Mouse (Mus musculus): Measurements from ENCODE around the gene Tcea3. TPM values are rescaled to one million over a fixed set of nuclear protein-coding genes. Genes with fewer than 3 reads are reported as not detected.

Tcea3 gene
- polyA plus RNA-seq, 1 experiment from 2014 or later = 61.6 TPM

DNA sequence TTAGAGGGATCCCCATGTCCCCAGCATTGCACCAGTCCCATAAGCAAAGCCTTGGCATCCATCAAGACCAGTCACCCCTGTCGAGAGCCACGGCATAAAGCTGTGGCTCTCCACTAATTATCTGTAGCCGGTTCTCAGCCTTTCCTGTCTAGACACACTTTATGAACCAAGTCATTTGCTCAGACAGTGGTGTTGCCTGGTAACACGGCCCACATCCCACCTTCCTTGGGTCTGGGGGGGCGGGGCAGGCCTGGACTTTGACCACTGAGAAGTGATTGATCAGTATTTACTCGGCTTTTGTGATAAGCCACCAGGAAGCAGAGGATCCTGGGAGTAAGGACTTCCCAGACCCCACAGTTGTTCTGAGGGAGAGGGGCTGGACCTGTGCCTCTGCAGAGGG lies 8.4 kb downstream of the Tcea3 start:
- WGBS = 38% methylated on average over 6 of the region's 6 CpGs
- ATAC-seq (replicated peaks; ENCODE audit: insufficient number of reproducible peaks, insufficient read depth, low FRiP score, low read depth) = no peak
- H3K4me3 ChIP-seq = no peak overlapping the region
- H3K36me3 ChIP-seq = no peaks in the 10 kb centered on the region; the same call in 1 of the 2 replicates
- H3K27me3 ChIP-seq = no peaks in the 10 kb centered on the region
- H3K4me1 ChIP-seq (replicated peaks) = peaks cover 8% of the 10 kb centered on the region; the same call in 1 of the 2 replicates
- no peaks in the 10 kb centered on the region for H3K9me3 ChIP-seq (replicated peaks)
- no peak overlapping the region for H3K27ac ChIP-seq
- no peak overlapping the region for H3K4me2 ChIP-seq
- H3K9ac ChIP-seq = no peak overlapping the region

DNA sequence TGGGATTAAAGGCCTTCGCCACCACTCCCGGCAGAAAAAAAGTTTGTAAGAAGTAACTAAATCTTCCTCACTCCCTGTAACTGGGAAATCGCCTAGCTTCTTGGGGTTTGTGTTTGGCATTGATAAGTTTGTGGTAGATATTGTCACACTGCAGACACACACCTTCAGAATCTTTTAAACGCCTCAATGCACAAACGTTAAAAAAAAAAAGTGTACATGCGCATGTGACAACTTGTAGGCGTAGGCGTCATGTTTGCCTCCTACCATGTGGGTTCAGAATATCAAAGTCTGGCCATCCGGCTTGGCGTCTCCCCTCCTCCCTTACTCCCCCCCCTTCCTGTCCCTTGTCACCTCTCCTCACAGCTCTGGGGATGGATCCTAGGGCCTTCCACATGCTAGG lies 9.2 kb downstream of the Tcea3 start:
- H3K9ac ChIP-seq = no peak overlapping the region
- 65% methylated on average over 10 of the region's 10 CpGs for WGBS
- H3K4me2 ChIP-seq = no peak overlapping the region
- no peak overlapping the region for H3K4me3 ChIP-seq
- ATAC-seq (replicated peaks; ENCODE audit: insufficient number of reproducible peaks, insufficient read depth, low FRiP score, low read depth) = no peak
- H3K9me3 ChIP-seq (replicated peaks) = no peaks in the 10 kb centered on the region
- H3K4me1 ChIP-seq (replicated peaks) = peaks cover 16% of the 10 kb centered on the region
- no peak overlapping the region for H3K27ac ChIP-seq
- no peaks in the 10 kb centered on the region; the same call in 1 of the 2 replicates for H3K36me3 ChIP-seq
- H3K27me3 ChIP-seq = no peaks in the 10 kb centered on the region

DNA sequence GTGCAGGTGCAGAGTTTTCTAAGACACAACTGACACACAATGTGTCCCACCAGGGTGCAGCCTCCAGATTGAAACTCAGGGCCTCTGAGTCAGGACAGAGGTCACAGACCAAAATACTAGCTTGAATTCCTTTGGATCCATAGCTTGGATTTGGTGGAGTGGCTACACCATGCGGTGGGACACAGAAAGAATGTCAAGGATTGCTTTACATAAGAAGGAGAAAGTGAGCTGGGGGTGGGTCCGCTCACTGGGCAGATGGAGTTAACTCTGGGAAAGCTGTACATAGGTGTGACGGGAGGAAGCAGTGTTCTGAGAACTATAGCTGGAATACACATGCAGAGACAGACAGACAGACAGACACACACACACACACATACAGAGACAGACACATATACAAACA lies 12.4 kb downstream of the Tcea3 start:
- Histone ChIP-seq H3K9me3 (replicated peaks) (no peaks in the 10 kb centered on the region), H3K27ac (peak overlapping the region; percentile 83), H3K4me3 (no peak overlapping the region), H3K9ac (no peak overlapping the region), H3K36me3 (no peaks in the 10 kb centered on the region; the same call in 1 of the 2 replicates), H3K4me1 (replicated peaks) (peaks cover 22% of the 10 kb centered on the region), H3K4me2 (no peak overlapping the region), H3K27me3 (no peaks in the 10 kb centered on the region)
- no peak for ATAC-seq (replicated peaks; ENCODE audit: insufficient number of reproducible peaks, insufficient read depth, low FRiP score, low read depth)
- WGBS = 60% methylated on average over 3 of the region's 3 CpGs

DNA sequence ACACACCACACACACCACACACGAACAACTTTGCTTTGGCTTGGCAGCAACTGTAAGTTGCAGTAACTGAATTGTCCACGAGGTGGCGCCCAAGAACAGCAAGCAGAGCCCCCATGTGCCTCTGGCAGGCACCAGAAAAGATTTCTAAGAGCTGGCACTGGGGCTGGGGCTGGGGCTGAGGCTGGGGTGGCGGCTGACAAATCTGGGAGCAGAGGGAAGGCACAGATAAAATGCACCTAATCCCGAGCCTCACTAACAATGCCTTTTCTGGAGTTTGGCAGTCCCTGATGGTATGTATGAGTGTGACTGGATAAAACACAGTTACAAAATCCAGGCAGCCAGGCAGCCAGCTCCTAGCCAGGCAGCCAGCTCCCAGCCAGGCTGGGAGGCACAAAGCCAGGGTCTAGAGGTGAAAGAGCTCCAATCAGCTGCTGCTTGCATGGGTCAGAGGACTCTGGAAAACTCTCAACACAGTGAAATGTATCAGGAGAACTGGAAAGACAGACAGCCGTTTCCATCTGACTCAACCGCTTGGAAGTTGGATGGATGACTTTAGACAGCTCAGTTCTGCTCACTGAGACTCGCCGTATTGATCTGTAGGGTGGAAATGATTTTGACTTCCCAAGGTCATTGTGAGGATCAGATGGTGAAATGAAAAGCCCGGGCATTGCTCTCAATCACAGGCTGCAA lies 13.1 kb downstream of the Tcea3 start:
- Histone ChIP-seq H3K9ac (no peak overlapping the region), H3K27me3 (no peaks in the 10 kb centered on the region), H3K4me3 (no peak overlapping the region), H3K4me2 (no peak overlapping the region), H3K9me3 (replicated peaks) (no peaks in the 10 kb centered on the region), H3K4me1 (replicated peaks) (peaks cover 22% of the 10 kb centered on the region), H3K36me3 (no peaks in the 10 kb centered on the region; the same call in 1 of the 2 replicates), H3K27ac (peak overlapping the region; percentile 83)
- WGBS = 25% methylated on average over 10 of the region's 10 CpGs
- peak; percentile 69 for ATAC-seq (replicated peaks; ENCODE audit: insufficient number of reproducible peaks, insufficient read depth, low FRiP score, low read depth)

DNA sequence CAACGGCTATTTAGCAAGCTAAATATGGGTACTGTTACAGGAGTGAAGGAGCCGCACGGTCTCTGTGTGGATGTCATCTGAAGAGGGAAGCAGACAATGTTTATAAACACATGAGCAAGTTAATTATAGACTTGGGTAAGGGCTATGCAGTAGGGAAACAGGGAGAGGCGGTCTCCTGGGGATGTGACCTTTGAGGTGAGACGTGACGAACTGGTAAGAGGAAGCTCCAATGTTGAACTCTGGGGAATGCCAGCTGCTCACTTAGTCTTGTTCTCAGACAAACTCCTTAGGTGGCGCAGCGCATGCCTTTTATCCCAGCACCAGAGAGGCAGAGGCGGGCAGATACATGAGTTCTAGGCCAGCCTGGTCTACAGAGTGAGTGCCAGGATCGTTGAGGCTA lies 14.4 kb downstream of the Tcea3 start:
- no peaks in the 10 kb centered on the region for H3K36me3 ChIP-seq
- no peak overlapping the region for H3K4me3 ChIP-seq
- H3K9ac ChIP-seq = no peak overlapping the region
- H3K27me3 ChIP-seq = no peaks in the 10 kb centered on the region
- WGBS = 52% methylated on average over 10 of the region's 10 CpGs
- ATAC-seq (replicated peaks; ENCODE audit: insufficient number of reproducible peaks, insufficient read depth, low FRiP score, low read depth) = peak; percentile 58; the same call in 1 of the 2 replicates
- no peak overlapping the region for H3K4me2 ChIP-seq
- H3K4me1 ChIP-seq (replicated peaks) = peaks cover 22% of the 10 kb centered on the region
- H3K9me3 ChIP-seq (replicated peaks) = no peaks in the 10 kb centered on the region
- H3K27ac ChIP-seq = peak overlapping the region; percentile 83

DNA sequence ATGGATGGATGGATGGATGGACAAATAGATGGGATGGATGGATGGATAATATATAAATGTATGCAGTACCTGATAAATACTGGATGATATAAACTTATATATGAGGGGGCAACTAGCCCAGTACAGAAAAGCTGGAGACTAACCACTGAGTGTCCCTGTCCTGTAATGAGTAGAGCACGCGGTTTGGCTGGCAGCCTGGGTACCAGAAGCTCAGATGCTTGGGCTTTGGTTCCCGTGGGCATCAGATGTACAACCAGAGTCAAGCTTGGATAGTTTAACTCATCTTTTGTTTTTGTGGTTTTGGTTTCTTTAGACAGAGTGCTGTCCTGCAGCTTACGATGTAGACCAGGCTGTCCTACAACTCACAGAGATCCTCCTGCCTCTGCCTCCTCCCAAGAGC lies 16.0 kb downstream of the Tcea3 start:
- Histone ChIP-seq H3K9ac (no peak overlapping the region), H3K27ac (no peak overlapping the region), H3K4me3 (no peak overlapping the region), H3K4me1 (replicated peaks) (peaks cover 22% of the 10 kb centered on the region), H3K9me3 (replicated peaks) (no peaks in the 10 kb centered on the region), H3K4me2 (no peak overlapping the region), H3K36me3 (no peaks in the 10 kb centered on the region), H3K27me3 (no peaks in the 10 kb centered on the region)
- no peak for ATAC-seq (replicated peaks; ENCODE audit: insufficient number of reproducible peaks, insufficient read depth, low FRiP score, low read depth)
- WGBS = 93% methylated on average over 4 of the region's 4 CpGs

DNA sequence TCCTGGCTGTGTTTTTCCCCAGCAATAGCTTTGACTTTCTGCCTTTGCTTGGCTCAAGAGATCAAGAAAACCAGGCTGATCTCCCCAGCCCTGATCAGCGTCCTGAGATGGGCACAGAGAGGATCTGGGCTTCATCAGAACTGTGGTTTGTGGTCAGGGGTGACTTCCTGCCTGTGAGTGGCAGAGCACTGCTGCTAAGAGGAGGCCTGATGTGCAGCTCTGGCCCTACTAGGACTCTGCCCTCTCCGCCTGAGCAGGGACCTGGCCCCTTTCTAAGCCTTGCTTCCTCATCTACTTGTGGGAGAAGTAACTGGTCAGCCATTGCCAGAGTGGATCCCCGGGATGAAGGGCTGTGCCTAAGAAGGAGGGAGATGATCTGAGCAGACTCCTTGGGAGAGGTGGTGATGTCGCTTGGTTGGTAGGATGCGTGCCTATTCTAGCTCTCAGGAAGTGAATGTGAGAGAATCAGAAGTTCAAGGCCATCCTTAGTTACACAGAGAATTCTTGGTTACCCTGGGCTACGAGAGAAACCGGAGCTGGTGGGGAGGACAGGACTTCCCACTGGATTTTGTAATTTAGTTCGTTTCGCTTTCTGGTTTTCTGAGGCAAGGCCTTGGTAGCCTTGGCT lies 19.3 kb downstream of the Tcea3 start:
- ATAC-seq (replicated peaks; ENCODE audit: insufficient number of reproducible peaks, insufficient read depth, low FRiP score, low read depth) = no peak
- Histone ChIP-seq H3K9ac (no peak overlapping the region), H3K27ac (no peak overlapping the region), H3K27me3 (no peaks in the 10 kb centered on the region), H3K4me2 (no peak overlapping the region), H3K4me1 (replicated peaks) (peaks cover 10% of the 10 kb centered on the region; the same call in 1 of the 2 replicates), H3K4me3 (no peak overlapping the region), H3K9me3 (replicated peaks) (no peaks in the 10 kb centered on the region), H3K36me3 (no peaks in the 10 kb centered on the region)
- 74% methylated on average over 9 of the region's 9 CpGs for WGBS

DNA sequence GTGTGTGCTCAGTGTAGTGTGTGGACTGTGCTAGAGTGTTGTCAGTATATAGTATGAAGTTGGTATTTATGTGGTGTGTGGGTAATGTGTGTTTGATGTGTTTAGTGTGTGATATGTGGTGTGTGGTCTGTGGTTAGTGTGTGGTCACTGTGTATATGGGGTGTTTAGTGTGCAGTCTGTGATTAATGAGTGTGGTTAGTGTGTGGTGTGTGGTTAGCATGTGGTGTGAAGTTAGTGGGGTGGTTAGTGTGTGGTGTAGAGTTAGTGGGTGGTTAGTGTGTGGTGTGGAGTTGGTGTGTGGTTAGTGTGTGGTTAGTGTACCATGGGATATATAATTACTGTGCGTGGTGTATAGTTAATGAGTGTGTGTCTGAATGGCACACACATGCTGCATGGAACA lies 21.4 kb downstream of the Tcea3 start:
- WGBS = 82% methylated on average over 1 of the region's 1 CpGs
- 0 out of 2 replicates have a peak, but pooled peaks cover 5% of the 10 kb centered on the region for H3K4me1 ChIP-seq (replicated peaks)
- H3K27me3 ChIP-seq = no peaks in the 10 kb centered on the region
- H3K4me3 ChIP-seq = no peak overlapping the region
- no peak overlapping the region for H3K4me2 ChIP-seq
- no peak overlapping the region for H3K9ac ChIP-seq
- H3K36me3 ChIP-seq = peaks cover 13% of the 10 kb centered on the region
- H3K27ac ChIP-seq = no peak overlapping the region
- ATAC-seq (replicated peaks; ENCODE audit: insufficient number of reproducible peaks, insufficient read depth, low FRiP score, low read depth) = no peak
- H3K9me3 ChIP-seq (replicated peaks) = no peaks in the 10 kb centered on the region

DNA sequence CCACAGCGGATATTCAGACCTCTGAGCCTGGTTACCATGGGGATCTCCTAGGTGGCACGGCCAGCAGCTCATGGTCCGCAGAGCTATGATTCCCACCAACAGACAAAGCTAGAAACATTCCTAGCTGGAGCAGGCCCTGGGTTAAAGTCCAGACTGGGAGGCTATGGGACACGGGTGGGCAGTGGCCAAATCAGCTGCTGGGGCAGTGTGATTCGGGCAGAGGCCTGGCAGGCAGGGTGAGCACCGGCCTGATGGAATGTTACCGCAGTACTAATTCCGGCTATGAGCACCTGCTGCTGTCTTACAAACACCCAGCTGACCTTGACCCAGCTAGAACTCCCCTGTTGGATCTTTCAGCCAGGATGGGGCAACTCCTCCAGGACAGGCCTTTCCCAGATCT lies 23.1 kb downstream of the Tcea3 start:
- WGBS = 68% methylated on average over 8 of the region's 8 CpGs
- ATAC-seq (replicated peaks; ENCODE audit: insufficient number of reproducible peaks, insufficient read depth, low FRiP score, low read depth) = no peak; the same call in 1 of the 2 replicates
- Histone ChIP-seq H3K9me3 (replicated peaks) (no peaks in the 10 kb centered on the region), H3K36me3 (peaks cover 15% of the 10 kb centered on the region), H3K4me2 (no peak overlapping the region), H3K27ac (no peak overlapping the region), H3K9ac (no peak overlapping the region), H3K4me3 (no peak overlapping the region), H3K27me3 (no peaks in the 10 kb centered on the region), H3K4me1 (replicated peaks) (0 out of 2 replicates have a peak, but pooled peaks cover 5% of the 10 kb centered on the region)

DNA sequence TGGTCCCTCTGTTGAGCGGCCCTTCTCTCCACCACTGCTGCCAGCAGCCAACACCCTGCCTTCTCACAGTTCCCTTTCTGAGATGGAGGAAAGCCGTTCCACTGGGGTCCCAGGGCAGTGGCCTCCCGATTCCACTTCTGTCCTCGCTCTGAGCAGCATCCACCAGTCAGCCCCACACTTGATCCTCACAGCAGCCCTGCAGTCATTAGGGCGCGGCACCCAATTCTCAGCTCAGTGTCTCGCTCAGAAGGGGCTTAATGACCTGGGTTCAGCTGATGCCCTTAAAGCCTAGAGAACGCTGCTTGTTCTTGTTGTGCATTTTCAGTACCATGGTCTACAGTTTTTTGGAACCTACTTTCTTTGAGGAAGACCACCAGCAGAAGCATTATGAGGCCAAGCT lies 33.6 kb downstream of the Tcea3 start:
- 74% methylated on average over 8 of the region's 8 CpGs for WGBS

DNA sequence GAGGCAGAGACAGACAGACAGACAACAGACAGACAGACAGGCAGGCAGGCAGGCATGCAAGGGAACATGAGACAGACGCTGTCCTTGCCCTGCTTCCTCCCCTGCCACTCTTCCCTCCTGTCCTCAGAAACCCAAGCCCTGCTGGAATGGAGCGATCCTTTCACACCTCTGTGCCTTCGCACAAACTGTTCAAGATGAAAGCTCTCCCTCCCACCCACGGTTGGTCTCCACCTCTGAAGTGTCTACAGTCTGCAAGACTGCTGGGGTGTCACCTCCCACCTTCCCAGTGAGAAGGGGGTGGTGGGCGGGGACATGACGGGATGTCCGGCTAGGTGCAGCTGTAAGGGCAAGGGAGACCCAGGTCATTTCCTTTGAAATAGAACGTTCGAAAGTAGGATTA lies 34.1 kb downstream of the Tcea3 start:
- no peaks in the 10 kb centered on the region for H3K9me3 ChIP-seq (replicated peaks)
- no peak overlapping the region for H3K27ac ChIP-seq
- H3K36me3 ChIP-seq = no peaks in the 10 kb centered on the region
- peaks cover 33% of the 10 kb centered on the region for H3K4me1 ChIP-seq (replicated peaks)
- ATAC-seq (replicated peaks; ENCODE audit: insufficient number of reproducible peaks, insufficient read depth, low FRiP score, low read depth) = no peak
- no peak overlapping the region for H3K4me2 ChIP-seq
- H3K27me3 ChIP-seq = no peaks in the 10 kb centered on the region
- H3K9ac ChIP-seq = no peak overlapping the region
- 47% methylated on average over 9 of the region's 9 CpGs for WGBS
- no peak overlapping the region for H3K4me3 ChIP-seq

More for the DNA sequence above, 33.6 kb downstream of the Tcea3 start:
- Histone ChIP-seq H3K36me3 (no peaks in the 10 kb centered on the region), H3K27ac (no peak overlapping the region), H3K9ac (no peak overlapping the region), H3K4me3 (no peak overlapping the region), H3K9me3 (replicated peaks) (no peaks in the 10 kb centered on the region), H3K27me3 (no peaks in the 10 kb centered on the region), H3K4me2 (no peak overlapping the region), H3K4me1 (replicated peaks) (peaks cover 28% of the 10 kb centered on the region)
- ATAC-seq (replicated peaks; ENCODE audit: insufficient number of reproducible peaks, insufficient read depth, low FRiP score, low read depth) = no peak

All from heart, embryonic 15.5 days (tissue).